Mouse (Mus musculus) subcutaneous adipose tissue, adult 2 months (tissue): Measurements from ENCODE around the gene Gm9780. TPM values are rescaled to one million over a fixed set of nuclear protein-coding genes. Genes with fewer than 3 reads are reported as not detected.

ENCODE experiments used
- polyA plus RNA-seq: library from polyadenylated mRNA; depleted of rRNA; stranded (reverse); fragments of >200 nt; gene quantifications from 2 replicates; pipeline ENCODE4 v1.2.3, GENCODE M21; 2012; ENCODE audit warnings: low replicate concordance; rRNA removed

Gm9780 gene
- polyA plus RNA-seq: 541 and 599 TPM in 2 replicates

GRCm38 (mm10) chr14:26042611-26043010 lies at the start of gene Gm9780:
Gm9780 (minus strand) TSS chr14:26042711.

GRCm38 (mm10) chr14:26081997-26082396 lies 39.5 kb upstream of the Gm9780 start, which contains the start of gene Cphx3:
Cphx3 (plus strand) TSS chr14:26082297.

GRCm38 (mm10) chr14:26081216-26081615 lies 38.7 kb upstream of the Gm9780 start, which contains the start of gene Cphx2:
Cphx2 (plus strand) TSS chr14:26081516.

GRCm38 (mm10) chr14:26067325-26067633 lies 24.8 kb upstream of the Gm9780 start, which contains the start of gene Tmem254c:
Tmem254c (minus strand) TSS chr14:26067355.

GRCm38 (mm10) chr14:25978371-25979241 lies 63.9 kb downstream of the Gm9780 start, which contains the start of gene Duxbl1:
Duxbl1 (plus strand) TSS chr14:25978577.

Other genes starting within 250 kb of the Gm9780 start
- 75.0 and 121 TPM in 2 replicates for gene Anxa11, start 200.6 kb downstream of the Gm9780 start, polyA plus RNA-seq
- gene Plac9a, start 139.6 kb downstream of the Gm9780 start, polyA plus RNA-seq: 8.3 and 11.2 TPM in 2 replicates
- 9.6 and 10.5 TPM in 2 replicates for gene Tmem254a, start 115.0 kb downstream of the Gm9780 start, polyA plus RNA-seq
- gene Cphx1, start 104.4 kb downstream of the Gm9780 start, polyA plus RNA-seq: not detected in 2 replicates
- gene Duxbl1, start 64.1 kb downstream of the Gm9780 start, polyA plus RNA-seq: 0.50 and 2.1 TPM in 2 replicates
- 45.4 and 71.4 TPM in 2 replicates for gene Tmem254c, start 24.6 kb upstream of the Gm9780 start, polyA plus RNA-seq
- not detected in 2 replicates for gene Cphx2, start 38.8 kb upstream of the Gm9780 start, polyA plus RNA-seq
- gene Cphx3, start 39.6 kb upstream of the Gm9780 start, polyA plus RNA-seq: not detected in 2 replicates
- gene Duxbl2, start 75.6 kb upstream of the Gm9780 start, polyA plus RNA-seq: 0.26 and 1.7 TPM in 2 replicates
- gene Plac9b, start 139.8 kb upstream of the Gm9780 start, polyA plus RNA-seq: 187 and 215 TPM in 2 replicates
- gene Tmem254b, start 164.3 kb upstream of the Gm9780 start, polyA plus RNA-seq: 77.8 and 107 TPM in 2 replicates
- gene Duxbl3, start 215.3 kb upstream of the Gm9780 start, polyA plus RNA-seq: 0.72 and 8.9 TPM in 2 replicates